Mouse (Mus musculus): ENCODE data around the gene Golph3l.

GRCm38 (mm10) chr3:95559437-95559836, 29.3 kb upstream of the Golph3l start, which contains the start of gene Hormad1:
- TF ChIP-seq POLR2A (IDR thresholded peaks at IDR 0.05; ENCODE audit: extremely low read depth, insufficient read depth, low read length) (no peak), CTCF (IDR thresholded peaks at IDR 0.05; ENCODE audit: extremely low read depth, insufficient read depth, low read length) (no peak)

Measured in cortical plate, adult 2 months (tissue).